Mouse (Mus musculus): ENCODE results near the gene Dpyd. TPM values are rescaled to one million over a fixed set of nuclear protein-coding genes. Genes with fewer than 3 reads are reported as not detected.

The Dpyd gene
- total RNA-seq, 2 experiments from 2014 or later = 8.3 to 11.2 TPM

- no peak for DNase-seq (ENCODE audit: low spot score in 2 of 2)
- intact Hi-C loops (cut with DNase I) = no loop called here
Observed at GRCm38 (mm10) chr3:119056144-119056543, 494.2 kb downstream of the Dpyd start.

GRCm38 (mm10) chr3:119063214-119063613, 501.3 kb downstream of the Dpyd start:
- intact Hi-C loops (cut with DNase I) = no loop called here
- no peak for DNase-seq (ENCODE audit: low spot score in 2 of 2)

- intact Hi-C loops (cut with DNase I) = no loop called here
- DNase-seq (ENCODE audit: low spot score in 2 of 2) = no peak
Observed at GRCm38 (mm10) chr3:119063642-119064041, 501.7 kb downstream of the Dpyd start.

- DNase-seq (ENCODE audit: low spot score in 2 of 2) = no peak
- intact Hi-C loops (cut with DNase I) = no loop called here
Observed at GRCm38 (mm10) chr3:119064746-119065145, 502.8 kb downstream of the Dpyd start.

GRCm38 (mm10) chr3:119067221-119067620, 505.3 kb downstream of the Dpyd start:
- intact Hi-C loops (cut with DNase I) = no loop called here
- peak; percentile 13 to 26 for DNase-seq (ENCODE audit: low spot score in 2 of 2)

GRCm38 (mm10) chr3:119086618-119087017, 524.7 kb downstream of the Dpyd start:
- intact Hi-C loops (cut with DNase I) = no loop called here

GRCm38 (mm10) chr3:119095223-119095886, 533.4 kb downstream of the Dpyd start:
- intact Hi-C loops (cut with DNase I) = no loop called here
- no peak for DNase-seq (ENCODE audit: low spot score in 2 of 2)

More at GRCm38 (mm10) chr3:119086618-119087017, 524.7 kb downstream of the Dpyd start:
- no peak for DNase-seq (ENCODE audit: low spot score in 2 of 2)

- intact Hi-C loops (cut with DNase I) = no loop called here
- DNase-seq (ENCODE audit: low spot score in 2 of 2) = no peak
Observed at GRCm38 (mm10) chr3:119126003-119126402, 564.1 kb downstream of the Dpyd start.

GRCm38 (mm10) chr3:119128076-119128475, 566.1 kb downstream of the Dpyd start:
- DNase-seq (ENCODE audit: low spot score in 2 of 2) = no peak
- intact Hi-C loops (cut with DNase I) = no loop called here

GRCm38 (mm10) chr3:119143034-119143433, 581.1 kb downstream of the Dpyd start:
- no peak for DNase-seq (ENCODE audit: low spot score in 2 of 2)

GRCm38 (mm10) chr3:119144788-119145187, 582.9 kb downstream of the Dpyd start:
- DNase-seq (ENCODE audit: low spot score in 2 of 2) = no peak
- intact Hi-C loops (cut with DNase I) = no loop called here

More at GRCm38 (mm10) chr3:119143034-119143433, 581.1 kb downstream of the Dpyd start:
- intact Hi-C loops (cut with DNase I) = no loop called here

GRCm38 (mm10) chr3:119154604-119155444, 592.9 kb downstream of the Dpyd start:
- DNase-seq (ENCODE audit: low spot score in 2 of 2) = no peak
- intact Hi-C loops (cut with DNase I) = no loop called here

GRCm38 (mm10) chr3:119158670-119159069, 596.7 kb downstream of the Dpyd start:
- intact Hi-C loops (cut with DNase I) = no loop called here

GRCm38 (mm10) chr3:119165691-119166090, 603.8 kb downstream of the Dpyd start:
- no peak for DNase-seq (ENCODE audit: low spot score in 2 of 2)
- intact Hi-C loops (cut with DNase I) = no loop called here

More at GRCm38 (mm10) chr3:119158670-119159069, 596.7 kb downstream of the Dpyd start:
- DNase-seq (ENCODE audit: low spot score in 2 of 2) = no peak

- no peak for DNase-seq (ENCODE audit: low spot score in 2 of 2)
Observed at GRCm38 (mm10) chr3:119168166-119168565, 606.2 kb downstream of the Dpyd start.

GRCm38 (mm10) chr3:119168661-119169060, 606.7 kb downstream of the Dpyd start:
- DNase-seq (ENCODE audit: low spot score in 2 of 2) = no peak
- intact Hi-C loops (cut with DNase I) = no loop called here

More at GRCm38 (mm10) chr3:119168166-119168565, 606.2 kb downstream of the Dpyd start:
- intact Hi-C loops (cut with DNase I) = no loop called here

GRCm38 (mm10) chr3:119183261-119183660, 621.3 kb downstream of the Dpyd start:
- intact Hi-C loops (cut with DNase I) = no loop called here
- no peak for DNase-seq (ENCODE audit: low spot score in 2 of 2)

- intact Hi-C loops (cut with DNase I) = no loop called here
Observed at GRCm38 (mm10) chr3:119194071-119194470, 632.1 kb downstream of the Dpyd start.

GRCm38 (mm10) chr3:119195613-119196012, 633.7 kb downstream of the Dpyd start:
- intact Hi-C loops (cut with DNase I) = no loop called here
- DNase-seq (ENCODE audit: low spot score in 2 of 2) = no peak

More at GRCm38 (mm10) chr3:119194071-119194470, 632.1 kb downstream of the Dpyd start:
- DNase-seq (ENCODE audit: low spot score in 2 of 2) = no peak

GRCm38 (mm10) chr3:119220763-119221412, 659.0 kb downstream of the Dpyd start:
- intact Hi-C loops (cut with DNase I) = no loop called here
- DNase-seq (ENCODE audit: low spot score in 2 of 2) = no peak
